Mouse (Mus musculus): ENCODE measurements around the gene Kifc3. TPM values are rescaled to one million over a fixed set of nuclear protein-coding genes. Genes with fewer than 3 reads are reported as not detected.

The Kifc3 gene
- polyA plus RNA-seq, 1 experiment, result 13.6 TPM

- Histone ChIP-seq H3K4me3 (ENCODE audit: insufficient read depth, low read length) (no peak overlapping the region), H3K27ac (ENCODE audit: insufficient read depth, low read length) (no peak overlapping the region), H3K4me1 (ENCODE audit: control insufficient read depth, insufficient read depth, low read length) (no peaks in the 10 kb centered on the region)
- no peak for TF ChIP-seq POLR2A (IDR thresholded peaks at IDR 0.05; ENCODE audit: low read depth, low read length)
- no peak for TF ChIP-seq CTCF (IDR thresholded peaks at IDR 0.05; ENCODE audit: borderline replicate concordance, insufficient read depth, low read length)
Measured at GRCm38 (mm10) chr8:95085432-95086141, 117.0 kb downstream of the Kifc3 start.

- Histone ChIP-seq H3K4me3 (ENCODE audit: insufficient read depth, low read length) (no peak overlapping the region), H3K4me1 (ENCODE audit: control insufficient read depth, insufficient read depth, low read length) (no peaks in the 10 kb centered on the region), H3K27ac (ENCODE audit: insufficient read depth, low read length) (no peak overlapping the region)
- TF ChIP-seq CTCF (IDR thresholded peaks at IDR 0.05; ENCODE audit: borderline replicate concordance, insufficient read depth, low read length), result no peak
- TF ChIP-seq POLR2A (IDR thresholded peaks at IDR 0.05; ENCODE audit: low read depth, low read length), result no peak
Measured at GRCm38 (mm10) chr8:95084744-95085431, 117.7 kb downstream of the Kifc3 start.

DNA sequence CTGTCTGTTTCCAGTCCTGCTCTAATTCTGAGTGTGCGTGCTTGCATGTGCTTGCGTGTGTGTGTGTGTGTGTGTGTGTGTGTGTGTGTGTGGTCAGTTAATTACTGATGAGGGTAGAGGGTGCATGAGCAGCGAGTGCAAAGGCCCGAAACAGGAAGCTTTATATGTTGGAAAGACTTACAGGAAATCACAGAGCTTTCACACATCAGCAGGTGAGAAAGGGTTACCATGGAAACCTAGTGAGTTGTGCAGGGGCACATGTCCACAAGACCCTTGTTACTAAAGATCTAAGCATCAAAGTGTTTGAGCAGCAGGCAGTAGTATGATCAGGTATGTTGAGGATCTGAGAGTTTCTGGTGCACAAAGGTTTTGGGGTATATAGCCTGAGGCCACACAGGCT is 118.4 kb downstream of the Kifc3 start:
- no peak for TF ChIP-seq POLR2A (IDR thresholded peaks at IDR 0.05; ENCODE audit: low read depth, low read length)
- TF ChIP-seq CTCF (IDR thresholded peaks at IDR 0.05; ENCODE audit: borderline replicate concordance, insufficient read depth, low read length), result no peak
- Histone ChIP-seq H3K4me1 (ENCODE audit: control insufficient read depth, insufficient read depth, low read length) (no peaks in the 10 kb centered on the region), H3K27ac (ENCODE audit: insufficient read depth, low read length) (no peak overlapping the region), H3K4me3 (ENCODE audit: insufficient read depth, low read length) (no peak overlapping the region)

- Histone ChIP-seq H3K4me3 (ENCODE audit: insufficient read depth, low read length) (peak overlapping the region; percentile 87), H3K4me1 (ENCODE audit: control insufficient read depth, insufficient read depth, low read length) (no peaks in the 10 kb centered on the region), H3K27ac (ENCODE audit: insufficient read depth, low read length) (no peak overlapping the region)
- no peak for TF ChIP-seq POLR2A (IDR thresholded peaks at IDR 0.05; ENCODE audit: low read depth, low read length)
- TF ChIP-seq CTCF (IDR thresholded peaks at IDR 0.05; ENCODE audit: borderline replicate concordance, insufficient read depth, low read length), result no peak
Measured at GRCm38 (mm10) chr8:95081650-95082049, 121.0 kb downstream of the Kifc3 start.

DNA sequence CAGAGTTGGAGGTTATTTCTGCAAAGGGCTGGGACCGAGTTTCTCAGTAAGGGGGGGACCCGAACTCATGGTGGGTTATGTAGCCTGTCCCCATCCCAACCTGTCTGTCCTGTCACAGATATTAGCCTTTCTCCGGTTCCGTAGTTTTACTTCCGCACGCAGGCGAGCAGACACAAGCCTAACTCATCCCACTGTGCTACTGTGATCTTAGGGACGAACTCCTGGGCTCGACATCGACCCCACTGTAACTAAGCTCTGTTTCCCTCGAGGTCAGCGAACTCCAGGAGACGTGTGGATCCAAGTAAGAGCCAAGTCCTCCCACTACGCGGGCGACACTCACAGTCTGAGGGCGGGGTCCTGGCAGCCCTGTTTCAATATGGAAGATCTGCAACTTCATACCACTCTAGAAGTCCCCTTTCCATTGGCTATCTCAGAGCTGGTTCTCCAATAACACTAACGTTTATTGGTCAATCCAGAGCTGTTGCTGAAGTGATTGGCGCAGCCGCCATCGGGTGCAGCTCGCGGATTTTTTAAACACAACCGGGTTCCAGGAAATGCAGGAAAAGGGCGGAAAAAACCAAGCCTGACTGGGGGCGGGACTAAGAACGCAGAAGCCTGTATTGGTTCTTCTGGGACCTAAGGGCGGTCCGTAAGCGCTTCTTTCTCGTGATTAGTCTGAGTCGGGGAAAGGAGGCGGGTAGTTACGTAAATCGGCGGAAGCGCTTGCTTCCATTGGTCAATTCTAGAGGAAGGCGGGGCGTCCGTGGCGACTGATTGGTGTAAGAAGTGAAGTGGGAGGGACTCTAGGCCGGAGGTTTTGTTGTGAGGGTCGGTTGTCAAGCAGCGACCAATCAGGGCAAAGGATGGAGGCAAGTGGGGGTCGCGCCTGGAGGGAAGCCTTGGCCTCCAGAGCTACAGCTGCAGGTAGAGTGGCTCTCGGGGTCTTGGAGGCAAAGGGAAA is 122.0 kb downstream of the Kifc3 start, which contains the start of gene Katnb1:
Katnb1 (plus strand) TSS at position 806 of the 961 bp plus-strand sequence.
- Histone ChIP-seq H3K27ac (ENCODE audit: insufficient read depth, low read length) (peak within 1 kb of the TSS; percentile 8; the same call in 1 of the 2 replicates), H3K4me3 (ENCODE audit: insufficient read depth, low read length) (peak within 1 kb of the TSS; percentile 87), H3K4me1 (ENCODE audit: control insufficient read depth, insufficient read depth, low read length) (no peaks in the 10 kb centered on the region)
- no peak for TF ChIP-seq CTCF (IDR thresholded peaks at IDR 0.05; ENCODE audit: borderline replicate concordance, insufficient read depth, low read length)
- TF ChIP-seq POLR2A (IDR thresholded peaks at IDR 0.05; ENCODE audit: low read depth, low read length), result peak; percentile 98

DNA sequence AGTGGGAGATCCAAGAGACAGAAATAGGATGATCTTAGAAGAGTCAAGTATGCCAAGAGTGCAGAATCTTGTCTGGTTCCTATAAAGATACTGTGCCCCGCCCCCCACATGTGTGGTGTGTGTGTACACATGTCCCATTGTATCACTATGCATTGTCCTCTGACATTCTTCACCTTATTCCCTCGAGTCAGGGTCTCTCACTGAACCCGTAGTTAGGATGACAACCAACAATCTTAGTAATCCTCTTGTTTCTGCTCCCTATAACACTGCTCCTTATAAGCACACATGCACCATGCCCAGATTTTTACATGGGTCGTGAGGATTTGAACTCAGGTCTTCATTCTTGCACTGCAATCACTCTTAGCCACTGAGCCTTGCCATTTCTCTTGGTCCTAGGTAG is 123.3 kb downstream of the Kifc3 start:
- Histone ChIP-seq H3K27ac (ENCODE audit: insufficient read depth, low read length) (no peak overlapping the region), H3K4me3 (ENCODE audit: insufficient read depth, low read length) (no peak overlapping the region), H3K4me1 (ENCODE audit: control insufficient read depth, insufficient read depth, low read length) (no peaks in the 10 kb centered on the region)
- TF ChIP-seq CTCF (IDR thresholded peaks at IDR 0.05; ENCODE audit: borderline replicate concordance, insufficient read depth, low read length), result no peak
- no peak for TF ChIP-seq POLR2A (IDR thresholded peaks at IDR 0.05; ENCODE audit: low read depth, low read length)

GRCm38 (mm10) chr8:95078055-95078454 is 124.6 kb downstream of the Kifc3 start:
- no peak for TF ChIP-seq POLR2A (IDR thresholded peaks at IDR 0.05; ENCODE audit: low read depth, low read length)
- TF ChIP-seq CTCF (IDR thresholded peaks at IDR 0.05; ENCODE audit: borderline replicate concordance, insufficient read depth, low read length), result no peak
- H3K27ac ChIP-seq (ENCODE audit: insufficient read depth, low read length), result no peak overlapping the region
- H3K4me1 ChIP-seq (ENCODE audit: control insufficient read depth, insufficient read depth, low read length), result no peaks in the 10 kb centered on the region
- H3K4me3 ChIP-seq (ENCODE audit: insufficient read depth, low read length), result no peak overlapping the region

- H3K4me1 ChIP-seq (ENCODE audit: control insufficient read depth, insufficient read depth, low read length), result no peaks in the 10 kb centered on the region
- TF ChIP-seq POLR2A (IDR thresholded peaks at IDR 0.05; ENCODE audit: low read depth, low read length) (no peak), CTCF (IDR thresholded peaks at IDR 0.05; ENCODE audit: borderline replicate concordance, insufficient read depth, low read length) (no peak)
- H3K4me3 ChIP-seq (ENCODE audit: insufficient read depth, low read length), result no peak overlapping the region
- H3K27ac ChIP-seq (ENCODE audit: insufficient read depth, low read length), result no peak overlapping the region
Measured at GRCm38 (mm10) chr8:95076151-95076550, 126.5 kb downstream of the Kifc3 start.

- Histone ChIP-seq H3K4me3 (ENCODE audit: insufficient read depth, low read length) (no peak overlapping the region), H3K27ac (ENCODE audit: insufficient read depth, low read length) (no peak overlapping the region), H3K4me1 (ENCODE audit: control insufficient read depth, insufficient read depth, low read length) (no peaks in the 10 kb centered on the region)
- TF ChIP-seq POLR2A (IDR thresholded peaks at IDR 0.05; ENCODE audit: low read depth, low read length), result no peak
- TF ChIP-seq CTCF (IDR thresholded peaks at IDR 0.05; ENCODE audit: borderline replicate concordance, insufficient read depth, low read length), result no peak
Measured at GRCm38 (mm10) chr8:95075504-95075903, 127.1 kb downstream of the Kifc3 start.
